Mouse (Mus musculus) stomach, postnatal 0 days (tissue): Measurements from ENCODE around the gene BC107364. TPM values are rescaled to one million over a fixed set of nuclear protein-coding genes. Genes with fewer than 3 reads are reported as not detected.
"Not testable (repeated sequence)": the region's sequence is repeated elsewhere in the genome, so short reads cannot be mapped to it uniquely, and the experiment has no call there.

ENCODE experiments used
- ATAC-seq: fragments of 200-750 bp; cut with Nextera tagmentation; 2 replicates; pipeline ENCODE4 v1.8.0; 2017; ENCODE audit not compliant: low FRiP score, low TSS enrichment
- DNase-seq: peaks from one replicate; pipeline ENCODE4 v3.0.0-alpha.2; 2016; ENCODE audit warnings: low spot score
- H3K27ac ChIP-seq: fragments of 300-500 bp; sonication (generic); replicated peaks from 2 replicates; pipeline ENCODE4 v1.5.1; 2014; ENCODE audit warnings: mild to moderate bottlenecking, control low read depth
- H3K27me3 ChIP-seq: fragments of 300-500 bp; sonication (generic); 2 replicates; pipeline ENCODE4 v1.6.1; 2014; ENCODE audit warnings: low read length; ENCODE audit not compliant: control insufficient read depth, insufficient read depth
- H3K36me3 ChIP-seq: fragments of 300-500 bp; sonication (generic); 2 replicates; pipeline ENCODE4 v1.6.1; 2014; ENCODE audit warnings: low read length, mixed read lengths; ENCODE audit not compliant: control insufficient read depth, insufficient read depth
- H3K4me1 ChIP-seq: fragments of 300-500 bp; sonication (generic); replicated peaks from 2 replicates; pipeline ENCODE4 v1.6.1; 2014; ENCODE audit warnings: antibody characterized with exemption; ENCODE audit not compliant: control insufficient read depth, insufficient read depth
- H3K4me2 ChIP-seq: fragments of 300-500 bp; sonication (generic); replicated peaks from 2 replicates; pipeline ENCODE4 v1.6.1; 2014; ENCODE audit warnings: low read depth, mild to moderate bottlenecking, control low read depth, moderate library complexity
- H3K4me3 ChIP-seq: fragments of 300-500 bp; sonication (generic); 2 replicates; pipeline ENCODE4 v1.5.1; 2014; ENCODE audit warnings: low read depth, low read length, control low read depth
- H3K9ac ChIP-seq: fragments of 300-500 bp; sonication (generic); 2 replicates; pipeline ENCODE4 v1.6.1; 2014; ENCODE audit warnings: mild to moderate bottlenecking, low read length, control low read depth, mixed read lengths
- H3K9me3 ChIP-seq: fragments of 300-500 bp; sonication (generic); 2 replicates; pipeline ENCODE4 v1.6.1; 2016; ENCODE audit warnings: low read length; ENCODE audit not compliant: control insufficient read depth
- CTCF ChIP-seq: IDR thresholded peaks from 2 replicates; pipeline ENCODE4 v1.5.1; 2016; ENCODE audit warnings: antibody characterized with exemption, low read depth, mild to moderate bottlenecking, moderate library complexity
- EP300 ChIP-seq: optimal IDR thresholded peaks from 2 replicates; pipeline ENCODE3; 2016; ENCODE audit warnings: antibody characterized with exemption
- WGBS: fragments of 180-500 bp; shearing (Covaris S2); extraction: QIAGEN DNeasy Blood & Tissue Kit; methylation state at CpG from one replicate; pipeline ENCODE4 v1.1.7; 2014; 5-methylcytosine and 5-hydroxymethylcytosine counted together
- polyA plus RNA-seq: library from polyadenylated mRNA; unstranded; fragments of >200 nt; fragmentation: Nextera tagmentation; extraction: Ambion mirVana; gene quantifications from 2 replicates; pipeline ENCODE4 v1.2.1, GENCODE M21; 2015

The BC107364 gene
- polyA plus RNA-seq, 1 experiment from 2014 or later: 0.18 TPM

DNA sequence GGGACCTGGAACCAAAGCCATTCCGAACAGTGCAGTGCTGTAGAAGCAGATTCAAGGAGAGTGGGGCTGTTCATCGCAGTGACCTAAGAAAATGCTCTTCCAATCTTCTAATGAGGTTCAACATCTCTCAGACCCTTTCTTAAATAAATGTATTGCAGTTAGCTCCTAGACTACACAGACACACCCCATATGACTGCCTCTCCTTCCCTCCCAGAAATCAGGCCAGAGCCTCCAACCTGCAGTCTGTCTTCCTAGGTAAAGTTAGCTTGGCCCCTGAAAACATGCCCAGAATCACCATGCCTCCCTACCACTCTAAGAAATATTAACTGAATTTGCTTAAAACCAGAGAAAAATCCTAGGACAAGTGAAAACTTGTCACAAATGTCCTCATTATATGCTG is 33.3 kb upstream of the BC107364 start:
- H3K4me2 ChIP-seq: no peak overlapping the region

DNA sequence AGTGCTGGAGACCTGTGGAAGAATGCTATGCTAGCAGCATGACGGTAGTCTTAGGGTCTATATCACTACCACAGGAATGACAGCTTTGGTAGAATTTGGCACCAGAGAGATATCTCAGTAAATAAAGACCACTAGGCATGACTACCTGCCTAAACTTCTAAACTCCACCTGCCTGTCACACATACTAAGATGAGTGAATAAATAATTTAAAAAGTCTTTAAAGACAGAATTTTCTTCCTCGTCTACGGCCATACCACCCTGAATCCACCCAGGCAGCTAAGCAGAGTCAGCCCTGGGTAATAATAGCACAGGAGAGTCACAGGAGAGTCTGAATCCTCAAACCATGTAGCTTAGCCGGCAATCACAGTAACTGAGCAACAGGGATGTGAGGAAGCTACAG is 32.8 kb upstream of the BC107364 start:
- Histone ChIP-seq H3K9me3 (no peaks in the 10 kb centered on the region), H3K4me3 (no peak overlapping the region), H3K36me3 (no peaks in the 10 kb centered on the region), H3K4me2 (no peak overlapping the region), H3K4me1 (no peaks in the 10 kb centered on the region), H3K9ac (no peak overlapping the region), H3K27me3 (no peaks in the 10 kb centered on the region), H3K27ac (no peak overlapping the region)
- TF ChIP-seq EP300 (no peak), CTCF (no peak)
- DNase-seq (no peak), ATAC-seq (no peak)
- 83% methylated on average over 4 of the region's 4 CpGs for WGBS

More for the DNA sequence above, 33.3 kb upstream of the BC107364 start:
- H3K9me3 ChIP-seq: no peaks in the 10 kb centered on the region
- no peaks in the 10 kb centered on the region for H3K36me3 ChIP-seq
- DNase-seq (no peak), ATAC-seq (no peak)
- H3K9ac ChIP-seq: no peak overlapping the region
- 92% methylated on average over 2 of the region's 2 CpGs for WGBS
- no peaks in the 10 kb centered on the region for H3K27me3 ChIP-seq
- no peak overlapping the region for H3K4me3 ChIP-seq
- H3K27ac ChIP-seq: no peak overlapping the region
- TF ChIP-seq EP300 (no peak), CTCF (no peak)
- H3K4me1 ChIP-seq: no peaks in the 10 kb centered on the region

DNA sequence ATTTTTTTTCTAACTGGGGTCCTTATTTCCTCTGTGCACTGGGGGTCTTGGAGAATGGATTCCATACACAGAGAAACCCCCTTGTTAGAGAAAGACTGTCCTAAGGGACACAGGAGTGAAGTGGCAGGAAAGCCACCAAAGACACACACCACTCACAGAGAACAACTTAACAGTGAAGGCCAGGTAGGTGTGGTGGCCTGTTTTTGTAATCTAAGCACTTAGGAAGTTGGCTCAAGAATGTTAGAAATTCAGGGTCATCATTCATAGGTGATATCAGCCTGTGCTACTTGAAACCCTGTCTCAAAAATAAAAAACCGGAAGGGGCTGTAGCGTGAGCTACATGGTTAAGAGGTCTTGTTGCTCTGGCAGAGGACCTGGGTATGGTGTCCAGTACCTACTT is 31.8 kb upstream of the BC107364 start:
- no peak overlapping the region for H3K27ac ChIP-seq
- TF ChIP-seq CTCF: no peak
- TF ChIP-seq EP300: no peak
- no peak for DNase-seq
- H3K27me3 ChIP-seq: no peaks in the 10 kb centered on the region
- no peaks in the 10 kb centered on the region for H3K36me3 ChIP-seq
- no peaks in the 10 kb centered on the region for H3K4me1 ChIP-seq
- 91% methylated on average over 2 of the region's 2 CpGs for WGBS
- H3K4me2 ChIP-seq: no peak overlapping the region
- no peaks in the 10 kb centered on the region for H3K9me3 ChIP-seq
- H3K4me3 ChIP-seq: no peak overlapping the region
- H3K9ac ChIP-seq: no peak overlapping the region
- ATAC-seq: no peak

DNA sequence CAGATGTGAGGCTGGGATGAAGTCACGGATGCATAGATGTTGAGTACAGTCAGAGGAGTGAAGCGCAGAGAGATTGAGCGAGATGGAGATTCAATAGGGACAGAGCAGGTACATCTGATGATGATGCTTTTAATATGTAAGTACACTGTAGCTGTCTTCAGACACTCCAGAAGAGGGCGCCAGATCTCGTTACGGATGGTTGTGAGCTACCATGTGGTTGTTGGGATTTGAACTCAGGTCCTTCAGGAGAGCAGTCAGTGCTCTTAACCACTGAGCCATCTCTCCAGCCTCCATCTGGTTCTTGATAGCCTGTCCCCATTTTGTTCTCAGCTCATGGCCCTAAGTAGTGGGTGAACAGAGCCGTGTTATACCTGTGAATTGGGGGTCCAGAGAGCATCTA is 30.9 kb upstream of the BC107364 start:
- H3K27me3 ChIP-seq, H3K36me3 ChIP-seq, H3K4me3 ChIP-seq, DNase-seq, ATAC-seq, H3K4me1 ChIP-seq, H3K27ac ChIP-seq, H3K9me3 ChIP-seq, H3K4me2 ChIP-seq, H3K9ac ChIP-seq: not testable (repeated sequence)
- 60% methylated on average over 7 of the region's 7 CpGs for WGBS
- TF ChIP-seq CTCF: peak; percentile 52

DNA sequence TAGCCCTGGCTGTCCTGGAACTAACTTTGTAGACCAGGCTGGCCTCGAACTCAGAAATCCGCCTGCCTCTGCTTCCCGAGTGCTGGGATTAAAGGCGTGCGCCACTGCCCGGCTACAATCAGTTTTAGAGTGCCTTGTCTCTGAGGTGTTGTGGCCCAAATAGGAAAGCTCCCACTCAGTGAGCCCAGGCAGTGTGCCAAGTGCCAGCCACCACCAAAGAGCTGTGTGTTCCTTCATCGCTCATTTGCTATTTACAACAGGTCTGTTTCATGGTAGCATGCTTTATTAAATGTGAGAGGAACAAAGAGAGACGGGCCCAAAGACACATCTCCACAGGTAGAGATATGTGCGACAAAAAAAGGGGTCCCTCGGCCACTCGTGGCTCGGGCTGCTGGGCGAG is 30.3 kb upstream of the BC107364 start:
- no peaks in the 10 kb centered on the region for H3K36me3 ChIP-seq

DNA sequence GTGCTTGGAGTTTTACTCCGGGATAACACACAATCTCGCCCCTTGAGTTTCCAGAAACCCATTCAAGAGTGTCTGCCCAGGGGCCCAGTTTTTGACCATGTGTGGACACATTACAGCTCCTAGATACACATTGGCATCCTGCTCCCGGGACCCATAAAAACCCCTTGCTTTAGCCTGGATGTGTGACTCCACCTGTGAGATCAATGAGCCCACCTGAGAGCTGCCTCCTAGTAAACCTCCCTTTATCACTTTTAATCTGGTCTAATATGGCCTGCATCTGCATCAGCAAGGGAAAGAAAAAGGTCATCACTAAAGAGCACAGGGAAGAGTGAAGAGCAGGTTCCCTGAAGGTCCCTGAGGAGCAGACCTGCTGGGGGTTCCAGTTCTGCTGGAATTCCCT is 29.8 kb upstream of the BC107364 start:
- no peak for TF ChIP-seq CTCF
- TF ChIP-seq EP300: no peak
- DNase-seq (no peak), ATAC-seq (no peak)
- Histone ChIP-seq H3K4me2 (no peak overlapping the region), H3K27me3 (no peaks in the 10 kb centered on the region), H3K9ac (no peak overlapping the region), H3K36me3 (no peaks in the 10 kb centered on the region), H3K4me3 (no peak overlapping the region), H3K9me3 (no peaks in the 10 kb centered on the region), H3K4me1 (no peaks in the 10 kb centered on the region), H3K27ac (no peak overlapping the region)
- WGBS: 91% methylated on average over 3 of the region's 3 CpGs

More for the DNA sequence above, 30.3 kb upstream of the BC107364 start:
- DNase-seq: no peak
- H3K27me3 ChIP-seq: no peaks in the 10 kb centered on the region
- no peak overlapping the region for H3K9ac ChIP-seq
- no peaks in the 10 kb centered on the region for H3K9me3 ChIP-seq
- ATAC-seq: no peak
- no peak overlapping the region for H3K4me3 ChIP-seq
- no peak overlapping the region for H3K27ac ChIP-seq
- no peak overlapping the region for H3K4me2 ChIP-seq
- WGBS: 88% methylated on average over 13 of the region's 13 CpGs
- TF ChIP-seq CTCF: no peak
- no peak for TF ChIP-seq EP300
- no peaks in the 10 kb centered on the region for H3K4me1 ChIP-seq
